Mouse (Mus musculus) urinary bladder, postnatal 25 days (tissue): ENCODE measurements around the gene Syt15.
A peak's percentile ranks its signal among the peaks of the same experiment; 100 is the strongest.
"Not testable (repeated sequence)": the region's sequence is repeated elsewhere in the genome, so short reads cannot be mapped to it uniquely, and the experiment has no call there.

ENCODE experiments used
- DNase-seq: peaks from one replicate; pipeline ENCODE4 v3.0.0; 2022; ENCODE audit warnings: low spot score

Gene Syt15

GRCm38 (mm10) chr14:34227981-34228380, 8.6 kb downstream of the Syt15 start:
- no peak for DNase-seq

- no peak for DNase-seq
Measured at GRCm38 (mm10) chr14:34228830-34229506, 9.6 kb downstream of the Syt15 start.

GRCm38 (mm10) chr14:34232340-34232739, 12.9 kb downstream of the Syt15 start:
- no peak for DNase-seq

- no peak for DNase-seq
Measured at GRCm38 (mm10) chr14:34232866-34233680, 13.7 kb downstream of the Syt15 start.

- DNase-seq = no peak
Measured at GRCm38 (mm10) chr14:34233846-34234245, 14.5 kb downstream of the Syt15 start.

- peak; percentile 40 for DNase-seq
Measured at GRCm38 (mm10) chr14:34234630-34235380, 15.4 kb downstream of the Syt15 start.

GRCm38 (mm10) chr14:34240263-34240662, 20.9 kb downstream of the Syt15 start:
- no peak for DNase-seq

GRCm38 (mm10) chr14:34240676-34241075, 21.3 kb downstream of the Syt15 start:
- DNase-seq = no peak

GRCm38 (mm10) chr14:34252470-34253145, 33.2 kb downstream of the Syt15 start:
- no peak for DNase-seq

- DNase-seq = no peak
Measured at GRCm38 (mm10) chr14:34253261-34253660, 33.9 kb downstream of the Syt15 start.

- DNase-seq = not testable (repeated sequence)
Measured at GRCm38 (mm10) chr14:34258525-34258924, 39.1 kb downstream of the Syt15 start.

- DNase-seq = no peak
Measured at GRCm38 (mm10) chr14:34268046-34268445, 48.7 kb downstream of the Syt15 start.

- DNase-seq = no peak
Measured at GRCm38 (mm10) chr14:34273280-34273679, 53.9 kb downstream of the Syt15 start.

- no peak for DNase-seq
Measured at GRCm38 (mm10) chr14:34274141-34274540, 54.7 kb downstream of the Syt15 start.

- no peak for DNase-seq
Measured at GRCm38 (mm10) chr14:34275225-34275624, 55.8 kb downstream of the Syt15 start.

- DNase-seq = no peak
Measured at GRCm38 (mm10) chr14:34279726-34280125, 60.3 kb downstream of the Syt15 start.
